Mouse (Mus musculus) hematopoietic stem cell, adult 5-6 weeks (primary cell): ENCODE results near the gene Supt16. TPM values are rescaled to one million over a fixed set of nuclear protein-coding genes. Genes with fewer than 3 reads are reported as not detected.

Source experiments
- total RNA-seq: library from RNA; stranded (forward); fragments of 172-1452, 232-1000 nt; gene quantifications from 2 replicates; pipeline ENCODE4 v1.2.3, GENCODE M21; 2017

The Supt16 gene
- total RNA-seq, 1 experiment from 2014 or later = 251 TPM

Other genes starting within 250 kb of the Supt16 start
- gene Arhgef40, start 212.7 kb downstream of the Supt16 start, total RNA-seq = 28.4 and 44.7 TPM in 2 replicates
- not detected in 2 replicates for gene Tmem253, start 181.8 kb downstream of the Supt16 start, total RNA-seq
- 15.8 TPM in 2 replicates for gene Zfp219, start 176.7 kb downstream of the Supt16 start, total RNA-seq
- not detected in 2 replicates for gene Olfr221, start 155.0 kb downstream of the Supt16 start, total RNA-seq
- 549 and 665 TPM in 2 replicates for gene Hnrnpc, start 93.4 kb downstream of the Supt16 start, total RNA-seq
- gene Rpgrip1, start 86.7 kb downstream of the Supt16 start, total RNA-seq = 18.8 and 48.5 TPM in 2 replicates
- gene Chd8, start 60.4 kb upstream of the Supt16 start, total RNA-seq = 78.1 and 88.8 TPM in 2 replicates
- 55.6 and 59.0 TPM in 2 replicates for gene Tox4, start 81.7 kb upstream of the Supt16 start, total RNA-seq
- gene Rab2b, start 82.1 kb upstream of the Supt16 start, total RNA-seq = 12.7 and 14.1 TPM in 2 replicates
- 60.1 and 97.6 TPM in 2 replicates for gene Mettl3, start 107.7 kb upstream of the Supt16 start, total RNA-seq
- gene Sall2, start 131.3 kb upstream of the Supt16 start, total RNA-seq = 3.4 and 6.2 TPM in 2 replicates
- not detected in 2 replicates for gene Olfr1513, start 159.0 kb upstream of the Supt16 start, total RNA-seq
- not detected in 2 replicates for gene Olfr1512, start 181.8 kb upstream of the Supt16 start, total RNA-seq
- gene Olfr1511, start 200.0 kb upstream of the Supt16 start, total RNA-seq = not detected in 2 replicates
- gene Olfr1510, start 217.0 kb upstream of the Supt16 start, total RNA-seq = not detected in 2 replicates
- gene Olfr1509, start 245.6 kb upstream of the Supt16 start, total RNA-seq = not detected in 2 replicates